Mouse (Mus musculus) 3134 (cell line): ENCODE data around the gene Usp15.

Experiments used
- DNase-seq: peaks from one replicate; pipeline ENCODE4 v3.0.0-alpha.2; 2011; ENCODE audit warnings: low spot score; ENCODE audit not compliant: insufficient read length; ENCODE audit errors: extremely low read depth

The Usp15 gene

DNA sequence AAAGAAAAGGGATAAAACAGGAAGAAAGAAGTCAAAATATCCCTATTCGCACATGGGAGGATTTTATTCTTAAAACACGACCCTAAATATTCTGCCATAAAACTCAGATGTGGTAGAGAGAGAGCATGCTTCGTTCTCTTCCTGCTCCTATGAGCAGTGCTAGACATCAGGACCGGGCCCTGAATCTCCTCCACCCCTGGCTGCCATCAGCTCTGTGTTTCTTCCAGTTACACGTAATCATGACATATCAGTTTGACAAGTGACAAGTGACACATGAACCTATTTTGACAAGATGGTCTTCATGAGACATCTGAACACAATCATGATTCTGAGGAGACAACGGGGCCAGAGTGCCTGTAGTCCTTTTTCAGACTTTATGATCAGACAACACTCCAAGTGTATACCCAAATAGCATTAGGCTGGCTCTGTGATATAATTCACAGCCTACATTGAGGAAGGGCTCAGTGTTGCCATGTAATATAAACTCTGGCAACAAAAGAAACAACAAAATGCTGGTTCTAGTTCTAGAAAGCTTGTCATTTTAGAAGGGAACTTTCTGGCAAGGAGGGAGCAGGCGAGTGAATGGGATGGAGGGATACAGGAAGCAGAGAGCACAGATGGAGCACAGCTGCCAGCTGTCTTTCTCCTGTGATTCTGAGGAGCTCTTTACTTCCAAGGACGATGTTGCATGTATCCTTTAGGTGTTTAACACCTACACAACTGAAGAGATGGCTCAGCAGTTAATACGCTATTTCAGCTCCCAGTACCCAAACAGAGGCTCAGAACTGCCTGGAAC is 141.4 kb downstream of the Usp15 start:
- no peak for DNase-seq
